Mouse (Mus musculus) adipocyte (in vitro differentiated cells): Measurements from ENCODE around the gene Gimap4.
A peak's percentile ranks its signal among the peaks of the same experiment; 100 is the strongest.
"Not testable (repeated sequence)": the region's sequence is repeated elsewhere in the genome, so short reads cannot be mapped to it uniquely, and the experiment has no call there.

Source experiments
- DNase-seq: peaks from one replicate; pipeline ENCODE4 v3.0.0-alpha.2; 2016; ENCODE audit warnings: low spot score

Gimap4 gene

DNA sequence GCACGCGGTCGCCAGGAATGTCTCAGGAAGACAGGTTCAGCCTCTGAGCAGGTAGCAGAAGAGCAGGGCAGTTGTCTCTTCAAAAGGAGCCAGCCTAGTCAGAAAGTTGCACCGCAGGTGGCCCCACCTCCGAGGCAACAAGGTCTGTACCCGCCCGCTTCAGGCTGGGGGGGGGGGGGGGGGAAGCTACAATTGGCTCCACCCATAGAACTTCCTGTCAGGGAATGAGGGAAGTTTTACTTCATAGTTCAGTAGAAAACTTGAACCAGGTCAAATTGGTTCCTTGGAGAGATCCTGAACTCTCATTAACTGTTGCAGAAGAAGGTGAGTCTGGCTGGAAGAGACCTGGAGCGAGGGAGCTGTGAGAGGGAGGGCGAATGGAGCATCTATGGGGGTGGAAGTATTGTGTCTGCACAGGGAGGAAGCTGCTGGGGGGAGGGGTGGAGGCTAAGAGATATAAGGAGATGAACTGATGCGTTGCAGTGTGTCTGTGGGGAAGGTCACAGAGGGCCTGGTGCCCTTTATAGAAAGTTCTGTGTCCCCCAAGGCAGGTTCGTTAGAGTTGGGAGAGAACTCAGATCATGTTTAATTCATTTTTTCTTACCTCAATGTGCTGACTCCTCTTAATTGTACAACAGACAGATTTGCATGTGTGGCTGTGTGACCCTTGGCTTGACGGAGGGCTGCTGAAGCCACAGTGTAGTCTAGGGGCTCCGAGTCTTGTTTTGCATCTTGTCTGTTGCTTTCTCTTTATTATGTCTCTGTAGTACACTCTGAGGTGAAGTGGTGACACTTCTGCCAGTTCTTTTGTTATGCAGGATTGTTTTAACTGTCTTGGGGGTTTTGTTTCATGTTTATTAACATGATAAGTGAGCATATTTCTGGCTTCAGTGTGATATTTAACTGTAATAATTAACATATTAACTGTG is 8.2 kb upstream of the Gimap4 start, which contains the start of gene Gimap9:
TSS of gene Gimap9 (plus strand) at position 199 of the 929 bp plus-strand sequence.
- peak; percentile 35 for DNase-seq

DNA sequence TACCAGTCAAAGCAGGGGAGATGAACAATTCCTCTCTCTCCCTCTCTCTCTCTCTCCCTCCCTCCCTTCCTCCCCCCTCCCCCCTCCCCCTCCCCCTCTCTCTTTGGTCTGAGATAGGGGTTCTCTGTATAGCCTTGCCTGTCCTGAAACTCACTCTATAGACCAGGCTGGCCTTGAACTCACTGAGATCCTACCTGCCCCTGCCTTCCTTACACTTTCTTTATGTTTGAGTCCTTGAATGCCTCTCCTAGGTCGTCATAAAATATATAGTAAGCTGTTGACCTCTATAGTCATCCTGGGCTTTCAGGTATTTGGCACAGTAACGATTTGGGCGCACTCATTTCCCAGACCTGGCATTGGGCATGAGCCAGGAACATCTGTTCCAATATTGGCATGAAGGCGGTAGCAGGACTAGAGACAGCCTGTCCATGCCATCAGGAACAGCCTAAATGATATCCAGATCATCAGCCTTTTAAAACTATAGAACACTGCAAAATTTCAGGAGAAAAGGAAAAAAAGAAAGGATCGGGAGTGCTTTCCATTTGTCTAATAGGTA is 7.4 kb upstream of the Gimap4 start:
- DNase-seq = no peak

- no peak for DNase-seq
Measured at GRCm38 (mm10) chr6:48677492-48678345, 6.6 kb upstream of the Gimap4 start.

- DNase-seq = no peak
Measured at GRCm38 (mm10) chr6:48678391-48678790, 6.0 kb upstream of the Gimap4 start.

DNA sequence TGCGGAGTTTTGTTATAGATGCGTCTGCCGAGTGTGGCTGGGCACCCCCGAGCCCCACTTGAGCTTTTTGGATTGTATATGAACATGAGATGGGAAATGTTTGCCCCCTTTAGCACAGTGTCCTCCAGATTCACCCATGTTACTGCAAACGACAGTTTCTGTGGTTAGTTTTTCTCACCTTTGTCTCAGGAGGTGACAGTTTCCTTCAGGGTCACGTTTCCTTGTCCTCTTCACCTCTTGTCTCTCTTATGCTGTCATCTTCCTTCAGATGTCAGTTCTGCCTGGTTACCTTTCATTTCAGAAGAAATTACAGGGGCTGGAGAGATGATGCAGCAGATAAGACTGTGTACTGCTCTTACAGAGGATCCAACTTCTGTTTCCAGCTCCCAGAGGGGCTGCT is 4.6 kb upstream of the Gimap4 start:
- no peak for DNase-seq

GRCm38 (mm10) chr6:48680421-48680820 is 3.9 kb upstream of the Gimap4 start:
- no peak for DNase-seq

GRCm38 (mm10) chr6:48681472-48682090 is 2.8 kb upstream of the Gimap4 start:
- DNase-seq = no peak

DNA sequence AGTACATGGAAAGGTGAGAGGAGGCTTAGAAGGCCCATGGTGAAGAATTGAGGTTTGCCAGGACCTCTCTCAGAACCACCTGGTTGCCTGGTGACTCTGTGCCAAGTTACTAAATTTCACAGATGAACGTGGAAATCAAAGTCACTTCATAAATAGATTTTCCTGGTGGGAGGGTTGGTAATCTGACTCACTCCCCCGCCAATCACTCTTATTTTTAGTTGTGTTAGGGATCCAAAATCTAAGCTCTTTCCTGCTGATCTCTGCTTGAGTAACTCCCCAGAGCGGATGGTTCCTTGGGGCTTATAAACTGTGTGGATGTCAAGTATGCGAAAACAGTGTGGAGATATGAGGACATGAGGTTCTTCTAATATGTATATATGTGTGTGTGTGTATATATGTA is 2.1 kb upstream of the Gimap4 start:
- no peak for DNase-seq

DNA sequence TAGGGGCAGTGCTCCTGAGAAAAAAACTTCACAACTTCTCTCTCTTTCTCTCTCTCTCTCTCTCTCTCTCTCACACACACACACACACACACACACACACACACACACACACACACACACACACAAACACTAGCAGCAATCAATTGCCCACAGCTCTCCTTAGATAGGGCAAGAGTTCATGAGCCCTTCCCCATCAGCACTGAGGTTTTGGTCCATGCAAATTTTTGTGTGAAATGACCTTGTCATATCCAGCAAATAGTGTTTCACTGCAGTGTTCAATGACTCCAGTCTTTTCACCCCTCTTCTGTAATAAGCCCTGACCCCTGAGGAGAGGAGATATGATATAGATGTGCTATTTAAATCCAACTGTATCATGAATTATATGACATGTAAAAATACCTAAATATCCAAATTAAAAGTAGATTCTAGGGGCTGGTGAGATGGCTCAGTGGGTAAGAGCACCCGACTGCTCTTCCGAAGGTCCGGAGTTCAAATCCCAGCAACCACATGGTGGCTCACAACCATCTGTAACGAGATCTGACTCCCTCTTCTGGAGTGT is 1.0 kb upstream of the Gimap4 start:
- not testable (repeated sequence) for DNase-seq

GRCm38 (mm10) chr6:48684806-48685205 is 457 bp downstream of the Gimap4 start:
- no peak for DNase-seq

DNA sequence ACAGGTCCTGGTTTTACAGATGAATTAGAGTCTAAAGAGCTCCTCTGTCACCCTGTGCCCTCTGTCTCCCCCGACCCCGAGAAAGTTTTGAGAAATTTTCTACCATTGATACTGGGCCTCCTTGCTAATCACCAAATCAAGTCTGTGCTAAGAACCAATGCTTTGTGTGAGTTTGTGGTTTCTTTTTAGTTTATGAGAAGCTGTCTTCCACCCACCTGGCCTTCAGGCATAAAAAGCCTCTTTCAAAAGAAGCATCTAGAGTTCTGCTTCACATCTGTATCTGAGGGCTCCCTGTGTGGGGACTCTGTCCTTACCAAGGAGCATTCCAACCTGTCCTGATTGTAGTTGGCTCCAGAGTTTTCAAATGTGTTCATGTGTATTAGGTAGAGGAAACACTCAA is 902 bp downstream of the Gimap4 start:
- DNase-seq = no peak

DNA sequence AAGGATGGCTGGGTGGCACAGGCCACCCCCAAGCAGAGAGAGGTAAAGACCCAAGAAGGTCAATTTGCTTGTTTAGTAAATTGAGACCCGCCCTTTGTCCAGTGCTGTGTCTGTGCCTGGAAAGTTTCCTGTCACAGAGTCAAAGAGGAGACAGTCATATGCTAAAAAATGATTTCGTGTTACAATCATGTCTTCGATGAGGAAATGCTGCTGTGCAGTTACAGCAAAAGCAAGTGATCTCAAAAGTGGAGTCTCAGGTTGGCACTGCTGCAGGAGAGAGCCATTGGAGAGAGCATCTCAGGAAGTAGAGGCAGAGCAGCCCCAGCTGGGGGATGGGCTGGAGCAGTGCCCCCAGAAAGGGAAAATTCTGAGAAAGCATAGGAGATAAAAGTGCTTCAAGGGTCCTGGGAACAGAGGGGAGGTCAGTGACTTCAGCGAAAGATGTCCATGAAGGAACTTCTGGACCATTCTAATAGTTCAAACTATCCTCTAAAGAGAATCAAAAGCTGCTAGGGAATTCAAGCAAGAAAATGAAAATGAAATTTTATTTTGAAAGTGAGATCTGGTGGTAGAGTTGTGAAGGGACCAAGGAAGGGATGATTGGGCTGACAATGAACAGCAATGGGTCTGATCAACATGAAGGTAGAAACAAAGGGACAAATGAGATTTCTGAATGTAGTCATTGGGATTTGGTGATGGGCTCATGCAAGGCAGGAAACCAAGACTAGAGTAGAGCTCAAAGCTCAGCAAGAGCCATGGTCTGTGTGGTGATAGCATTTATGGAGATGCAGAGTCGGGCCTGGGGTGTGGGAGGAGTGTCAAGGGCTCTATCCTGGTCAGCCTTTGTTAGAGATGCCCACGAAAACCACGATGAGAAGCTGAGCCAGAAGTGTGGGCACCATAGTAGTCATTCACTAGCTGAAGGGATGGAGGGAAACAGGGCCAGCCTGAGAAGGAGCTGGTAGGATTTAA is 1.6 kb downstream of the Gimap4 start:
- no peak for DNase-seq

DNA sequence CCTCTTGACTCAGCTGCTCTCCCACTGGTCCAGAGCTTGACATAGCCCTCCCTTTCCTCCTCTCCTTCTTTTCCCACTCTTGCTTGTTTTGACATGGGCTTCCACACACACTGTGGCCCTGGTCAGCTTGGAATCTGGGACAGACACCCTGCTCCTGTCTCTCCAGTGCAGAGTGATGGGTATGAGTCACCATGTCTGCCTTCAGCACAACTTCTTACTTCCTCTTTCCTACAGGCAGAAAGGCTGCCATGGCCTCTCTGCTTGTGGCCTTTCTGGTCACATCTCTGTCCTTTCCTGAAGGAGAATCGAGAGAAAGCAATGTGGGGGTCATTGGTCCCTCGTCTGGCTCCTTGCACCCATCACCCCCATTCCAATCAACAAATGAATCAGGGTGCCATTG is 2.7 kb downstream of the Gimap4 start:
- DNase-seq = no peak

- no peak for DNase-seq
Measured at GRCm38 (mm10) chr6:48689320-48689719, 5.0 kb downstream of the Gimap4 start.

DNA sequence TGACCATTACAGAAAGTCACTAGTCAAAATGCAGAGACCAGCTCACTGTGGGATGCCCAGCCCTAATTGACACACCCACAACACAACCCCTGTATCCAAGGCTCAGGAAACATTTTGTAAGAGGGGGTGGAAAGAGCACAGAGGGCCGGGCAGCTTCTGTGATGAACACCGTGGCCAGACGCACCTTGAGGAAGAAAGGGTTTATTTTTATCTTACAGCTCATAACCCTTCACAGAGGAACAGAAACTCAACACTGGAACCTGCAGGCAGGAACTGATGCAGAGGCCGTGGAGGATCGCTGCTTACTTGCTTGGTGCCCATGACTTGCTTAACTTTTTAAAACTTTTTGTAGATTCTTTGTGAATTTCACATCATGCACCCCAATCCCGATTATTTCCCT is 8.6 kb downstream of the Gimap4 start:
- no peak for DNase-seq

DNA sequence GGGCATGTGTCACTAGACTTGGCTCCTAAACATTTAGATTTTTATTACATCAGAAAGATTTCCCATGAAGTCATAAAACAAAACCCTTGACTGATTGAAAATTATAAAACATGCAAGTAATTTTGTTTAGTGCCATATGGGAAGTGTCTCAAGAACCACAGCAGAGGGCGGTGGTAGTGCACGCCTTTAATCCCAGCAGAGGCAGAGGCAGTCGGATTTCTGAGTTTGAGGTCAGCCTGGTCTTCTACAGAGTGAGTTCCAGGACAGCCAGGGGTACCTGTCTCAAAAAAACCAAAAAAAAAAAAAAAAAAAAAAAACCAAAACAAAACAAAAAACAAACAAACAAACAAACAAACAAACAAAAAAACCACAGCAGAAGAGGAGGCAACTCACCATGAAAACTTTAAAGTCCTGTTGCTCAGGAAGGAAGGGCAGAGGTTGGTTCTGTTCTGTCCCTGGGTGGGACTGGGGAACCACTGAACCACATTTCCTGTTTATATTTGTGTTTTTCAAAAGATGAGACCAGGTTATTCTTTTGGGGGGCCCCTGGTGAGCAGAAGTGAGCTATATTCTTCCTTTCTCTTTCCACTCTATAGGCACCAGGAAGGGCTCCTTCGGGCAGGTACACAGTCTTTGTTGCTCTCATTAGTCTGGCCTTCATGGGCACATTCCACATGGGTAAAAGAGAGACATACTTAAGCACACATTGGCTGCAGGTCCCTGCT is 12.6 kb downstream of the Gimap4 start:
- no peak for DNase-seq

DNA sequence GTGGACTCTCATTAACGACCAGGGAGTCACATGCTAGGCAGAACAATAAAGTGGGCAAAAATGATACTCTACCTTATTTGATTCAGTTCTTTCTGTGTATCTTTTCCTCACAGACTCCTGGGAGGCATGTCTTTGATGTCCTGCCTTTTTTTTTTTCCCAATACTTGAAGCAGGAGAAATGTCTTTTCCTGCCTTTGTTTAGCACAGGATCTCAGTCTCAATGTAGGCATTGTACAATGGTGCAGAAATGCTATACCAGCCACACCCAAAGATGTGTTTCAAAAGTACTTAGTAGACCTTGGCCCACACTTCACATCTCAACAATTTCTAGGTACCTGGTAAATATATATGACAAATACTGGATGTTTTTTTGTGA is 13.2 kb downstream of the Gimap4 start:
- DNase-seq = no peak

DNA sequence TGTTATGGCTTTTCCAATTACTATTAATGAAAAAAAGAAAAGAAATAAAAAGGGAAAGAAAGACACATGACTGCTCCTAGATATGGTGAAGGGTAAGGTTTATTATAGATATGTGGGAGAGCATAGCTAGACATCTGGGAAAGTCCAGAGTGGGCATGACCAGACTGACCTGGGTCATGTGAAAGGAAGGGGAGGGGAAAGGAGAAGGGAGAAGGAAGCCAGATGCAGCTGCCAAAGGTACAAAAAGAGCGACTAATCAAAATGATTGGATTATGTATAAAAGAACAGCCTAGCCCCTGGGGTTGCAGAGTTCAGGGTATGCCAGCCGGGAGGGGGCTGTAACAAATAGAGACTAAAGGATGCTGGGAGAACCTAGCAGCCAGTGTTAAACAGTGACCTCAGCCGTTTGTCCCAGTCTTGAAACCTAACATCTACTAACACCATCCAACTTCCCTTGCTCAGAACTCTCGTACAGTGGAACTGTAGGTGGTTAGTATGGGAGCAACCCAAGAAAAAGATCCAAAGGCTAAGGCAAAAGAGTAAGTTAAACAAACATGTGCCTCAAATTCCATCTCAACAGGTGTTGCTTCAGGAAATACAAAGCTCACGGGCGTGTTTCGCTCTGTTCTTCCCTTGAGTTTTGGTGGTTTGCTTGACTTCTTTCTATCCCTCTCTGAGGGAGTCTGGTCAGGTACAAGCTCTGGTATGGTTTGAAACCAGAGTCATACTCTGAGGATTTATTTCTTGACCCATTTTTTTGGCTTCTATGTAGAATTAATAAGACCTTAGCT is 13.9 kb downstream of the Gimap4 start:
- DNase-seq = no peak

GRCm38 (mm10) chr6:48698888-48699287 is 14.5 kb downstream of the Gimap4 start:
- DNase-seq = no peak
